Mouse (Mus musculus): ENCODE measurements around the gene Hapln3.

The Hapln3 gene

DNA sequence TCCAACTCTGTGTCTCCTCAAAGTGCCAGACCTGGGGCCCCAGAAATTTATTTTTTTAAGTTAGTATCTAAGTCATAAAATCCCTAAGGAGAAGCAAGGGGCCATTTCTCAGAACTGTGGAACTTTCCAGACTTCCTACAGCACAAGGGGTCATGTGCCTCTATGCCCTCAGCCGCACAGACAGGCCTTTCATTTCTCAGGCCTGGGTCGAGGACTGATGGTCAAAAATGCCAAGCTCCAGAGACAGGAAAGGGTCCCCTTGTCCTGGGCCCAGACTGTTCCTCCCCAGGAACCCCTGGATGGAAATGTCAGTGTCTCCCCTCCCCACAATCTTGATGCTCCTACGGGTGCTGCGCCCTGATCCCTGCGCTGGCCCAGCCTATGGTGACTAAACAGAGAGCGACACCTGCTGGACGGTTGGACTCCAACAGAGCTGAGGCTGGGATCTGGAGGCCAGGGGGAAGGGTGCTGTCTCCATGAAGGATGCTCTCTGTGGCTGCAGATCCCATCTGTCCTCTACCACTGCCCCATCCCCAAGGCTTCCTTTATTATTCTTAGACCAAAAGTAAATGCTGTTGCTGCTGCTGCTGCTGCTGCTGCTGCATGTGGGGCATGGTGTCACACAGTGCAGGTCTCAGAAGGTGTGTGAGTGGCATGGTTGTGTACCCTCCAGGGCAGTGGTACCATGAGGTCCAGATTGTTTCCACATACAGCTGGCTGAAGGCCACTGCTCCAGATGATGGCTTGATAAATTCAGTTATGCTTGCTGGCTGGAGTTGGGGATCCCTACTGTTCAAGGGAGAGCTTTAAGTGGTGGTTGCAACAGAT lies 50.0 kb downstream of the Hapln3 start:
- in situ Hi-C loops (cut with MboI, MseI) = loop anchor here (5.0 to 10.0 kb wide), 2 partner anchors 158 to 266 kb away; no protein-coding TSS in a partner anchor

DNA sequence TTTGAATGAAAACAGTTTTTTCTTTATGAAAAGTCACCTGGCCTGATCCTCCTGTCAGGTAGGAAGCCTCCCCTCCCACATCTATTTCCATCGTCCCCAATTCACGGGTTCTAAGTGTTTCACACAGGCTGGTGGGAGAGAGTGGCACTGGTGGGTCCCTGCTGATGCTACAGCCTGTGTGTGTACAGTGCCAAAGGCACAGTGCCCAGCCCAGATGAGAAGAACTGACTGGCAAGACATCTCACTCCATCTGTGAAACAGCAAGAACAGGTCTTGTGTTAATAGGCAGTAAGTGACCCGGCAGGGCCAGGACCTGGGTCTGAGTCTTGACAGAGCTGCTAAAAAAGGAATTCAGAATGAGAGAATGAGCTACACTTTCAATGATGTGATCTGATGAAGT lies 51.6 kb downstream of the Hapln3 start:
- in situ Hi-C loops (cut with MboI, MseI) = no loop called here

DNA sequence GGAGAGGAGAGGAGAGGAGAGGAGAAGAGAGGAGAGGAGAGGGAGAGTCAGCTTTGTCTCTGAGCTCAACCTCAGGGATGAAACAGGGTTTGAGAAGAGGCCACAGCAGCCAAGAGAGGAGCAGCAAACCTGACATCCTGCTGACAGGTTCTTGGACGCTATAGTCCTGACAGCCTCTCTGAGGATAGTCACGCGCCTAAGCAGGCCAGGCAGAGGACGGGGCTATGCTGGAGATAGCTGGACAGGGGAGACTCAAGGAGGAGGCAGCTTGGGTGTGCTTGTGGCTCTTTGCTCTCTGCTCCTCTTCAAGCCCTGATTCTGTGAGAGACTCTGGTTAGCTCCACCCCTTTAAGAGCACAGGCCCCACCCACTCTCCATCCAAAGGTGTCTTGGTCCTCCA lies 62.6 kb downstream of the Hapln3 start:
- in situ Hi-C loops (cut with MboI, MseI) = no loop called here

DNA sequence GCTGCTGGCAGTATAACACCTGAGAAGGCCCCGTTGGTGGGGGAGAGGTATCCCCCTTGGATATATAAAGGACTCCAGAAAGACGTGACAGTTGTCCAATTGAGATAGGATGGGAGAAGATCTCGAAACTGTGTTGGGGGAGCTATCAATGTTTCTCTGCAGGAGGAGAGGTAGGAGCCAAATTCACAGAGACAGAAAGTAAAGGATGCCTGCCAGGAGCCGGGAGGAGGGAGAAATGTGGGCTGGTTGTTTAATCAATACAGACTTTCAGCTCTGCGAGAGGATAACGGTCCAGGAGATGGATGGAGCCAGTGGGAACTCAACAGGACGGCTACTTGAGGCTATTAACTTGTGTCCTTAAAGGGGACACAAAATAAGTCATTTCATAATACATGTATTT lies 63.4 kb downstream of the Hapln3 start:
- in situ Hi-C loops (cut with MboI, MseI) = no loop called here
